Mouse (Mus musculus) bone marrow macrophage, adult 2 months (primary cell): Measurements from ENCODE around the gene Fdx1l.

Experiments used
- CTCF ChIP-seq: IDR thresholded peaks from 2 replicates; pipeline ENCODE4 v1.5.1; 2012; ENCODE audit warnings: low read depth, mild to moderate bottlenecking, low read length, moderate library complexity
- POLR2A ChIP-seq: IDR thresholded peaks from 2 replicates; pipeline ENCODE4 v1.6.1; 2012; ENCODE audit warnings: mild to moderate bottlenecking, low read depth, low read length, borderline replicate concordance

DNA sequence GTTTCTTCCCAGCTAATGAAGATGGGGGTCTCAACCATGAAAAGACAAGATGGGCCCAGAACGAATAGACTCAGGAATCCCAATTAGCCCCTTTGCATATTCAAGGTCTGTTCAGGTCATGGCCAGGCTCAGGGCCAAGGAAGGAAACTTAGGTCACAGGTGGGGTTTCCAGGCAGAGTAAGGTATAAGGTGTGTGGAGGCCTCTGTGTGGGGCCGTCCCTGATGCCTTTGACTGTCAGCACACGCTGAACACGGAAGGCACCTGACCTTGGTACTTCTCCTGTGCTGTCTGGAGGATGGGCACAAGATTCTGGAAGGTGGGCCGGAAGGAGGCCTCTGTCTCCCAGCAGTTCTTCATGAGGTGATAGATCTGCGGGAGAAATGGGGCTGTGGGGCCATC, 31.4 kb upstream of the Fdx1l start:
- no peak for TF ChIP-seq CTCF
- TF ChIP-seq POLR2A = no peak
